Mouse (Mus musculus): ENCODE measurements at regions not wholly inside any gene's neighbourhood (a gene's known extent, or its start where the extent isn't known, plus 50 kb on each side); places are given as distances from the start of the nearest gene placed in this dataset.
"Not testable (repeated sequence)": the region's sequence is repeated elsewhere in the genome, so short reads cannot be mapped to it uniquely, and the experiment has no call there.

- no peak for DNase-seq (ENCODE audit: low read depth, low spot score)
These were observed 55.6 kb upstream of the Zfp366 start for GRCm38 (mm10) chr13:99128979-99129378.

- no peak for DNase-seq (ENCODE audit: low read depth, low spot score)
These were observed 56.3 kb upstream of the Zfp366 start for GRCm38 (mm10) chr13:99128284-99128691.

GRCm38 (mm10) chr13:99127716-99128115 lies 56.9 kb upstream of the Zfp366 start:
- no peak for DNase-seq (ENCODE audit: low read depth, low spot score)

DNA sequence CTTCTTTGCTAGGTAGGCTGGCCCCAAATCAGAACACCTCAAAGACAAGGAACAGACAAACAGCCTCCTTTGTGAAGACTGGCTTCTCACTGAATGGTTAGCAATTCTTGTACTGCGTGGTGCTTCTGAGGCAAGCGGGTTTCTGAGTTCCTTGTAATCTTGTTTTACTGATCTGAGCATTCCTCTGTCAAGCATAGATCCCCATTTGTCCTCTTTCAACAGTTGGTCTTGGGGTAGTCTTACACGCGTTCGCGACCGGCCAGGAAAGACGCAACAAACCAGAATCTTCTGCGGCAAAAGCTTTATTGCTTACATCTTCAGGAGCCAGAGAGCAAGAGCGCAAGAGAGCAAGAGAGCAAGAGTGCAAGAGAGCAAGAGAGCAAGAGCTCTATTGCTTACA lies 57.7 kb upstream of the Zfp366 start:
- not testable (repeated sequence) for DNase-seq (ENCODE audit: low read depth, low spot score)

DNA sequence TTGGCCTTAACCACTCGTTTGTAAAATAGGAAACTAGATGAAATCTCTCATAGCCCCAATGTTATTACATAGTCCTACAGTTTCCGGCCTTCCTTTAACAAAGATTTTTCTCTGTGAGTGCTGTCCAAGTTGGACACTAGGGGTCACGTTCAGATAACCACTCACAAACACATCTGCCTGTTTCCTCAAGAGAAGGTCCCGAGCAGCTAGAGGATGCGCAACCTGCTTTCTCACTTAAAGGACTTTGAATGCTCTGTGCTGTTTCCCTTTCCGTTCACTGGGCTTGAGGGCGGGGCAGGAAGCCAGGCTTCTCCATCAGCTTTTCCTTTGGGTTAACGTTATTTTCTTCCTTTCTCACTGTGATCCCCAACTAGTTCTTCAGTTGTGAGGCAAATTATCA lies 58.1 kb upstream of the Zfp366 start:
- DNase-seq (ENCODE audit: low read depth, low spot score) = no peak

DNA sequence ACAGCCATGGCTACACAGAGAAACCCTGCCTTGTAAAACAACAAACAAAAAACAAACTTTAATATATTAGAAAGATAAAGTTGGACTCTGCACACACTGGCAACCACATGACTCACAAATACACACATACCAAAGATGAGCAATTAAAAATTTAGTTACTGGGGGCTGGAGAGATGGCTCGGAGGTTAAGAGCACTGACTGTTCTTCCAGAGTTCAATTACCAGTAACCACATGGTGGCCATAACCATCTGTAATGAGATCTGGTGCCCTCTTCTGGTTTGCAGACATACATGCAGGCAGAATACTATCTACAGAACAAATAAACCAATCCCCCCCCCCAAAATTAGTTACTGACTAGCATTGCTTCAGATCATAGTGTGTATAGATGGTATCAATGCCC lies 58.7 kb upstream of the Zfp366 start:
- DNase-seq (ENCODE audit: low read depth, low spot score) = no peak

DNA sequence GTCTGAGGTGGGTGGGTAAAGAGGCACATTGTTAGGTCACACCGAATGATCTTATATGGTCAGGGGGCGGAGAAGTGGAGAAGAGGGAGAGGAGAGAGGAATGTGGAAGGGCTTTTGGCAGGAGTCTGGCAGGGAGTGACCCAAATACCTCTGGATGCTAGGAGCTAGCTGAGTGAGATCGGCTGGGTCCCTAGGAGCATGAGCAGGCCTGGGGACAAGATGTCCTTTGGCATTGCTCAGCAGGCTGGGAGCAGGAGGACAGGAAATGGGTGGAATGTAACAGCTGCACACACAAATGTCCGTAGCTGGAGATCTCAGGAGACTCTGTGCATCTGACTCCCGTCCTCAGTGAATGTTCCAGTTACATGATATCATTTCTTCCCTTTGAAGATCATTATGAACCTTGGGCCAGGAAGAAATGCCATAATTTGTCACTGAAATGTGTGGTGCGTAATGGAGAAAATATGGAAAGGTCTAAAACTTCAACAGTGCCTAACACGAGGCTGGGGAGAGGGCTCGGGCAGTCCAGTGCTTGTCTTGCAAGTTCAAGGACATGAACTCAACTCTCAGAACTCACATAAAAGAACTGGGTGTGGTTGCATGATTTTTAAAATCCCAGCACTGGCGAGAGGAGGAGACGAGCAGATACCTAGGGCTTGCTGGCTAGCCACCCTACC lies 59.6 kb upstream of the Zfp366 start:
- DNase-seq (ENCODE audit: low read depth, low spot score) = no peak

GRCm38 (mm10) chr13:99124141-99124540 lies 60.5 kb upstream of the Zfp366 start:
- DNase-seq (ENCODE audit: low read depth, low spot score) = no peak

DNA sequence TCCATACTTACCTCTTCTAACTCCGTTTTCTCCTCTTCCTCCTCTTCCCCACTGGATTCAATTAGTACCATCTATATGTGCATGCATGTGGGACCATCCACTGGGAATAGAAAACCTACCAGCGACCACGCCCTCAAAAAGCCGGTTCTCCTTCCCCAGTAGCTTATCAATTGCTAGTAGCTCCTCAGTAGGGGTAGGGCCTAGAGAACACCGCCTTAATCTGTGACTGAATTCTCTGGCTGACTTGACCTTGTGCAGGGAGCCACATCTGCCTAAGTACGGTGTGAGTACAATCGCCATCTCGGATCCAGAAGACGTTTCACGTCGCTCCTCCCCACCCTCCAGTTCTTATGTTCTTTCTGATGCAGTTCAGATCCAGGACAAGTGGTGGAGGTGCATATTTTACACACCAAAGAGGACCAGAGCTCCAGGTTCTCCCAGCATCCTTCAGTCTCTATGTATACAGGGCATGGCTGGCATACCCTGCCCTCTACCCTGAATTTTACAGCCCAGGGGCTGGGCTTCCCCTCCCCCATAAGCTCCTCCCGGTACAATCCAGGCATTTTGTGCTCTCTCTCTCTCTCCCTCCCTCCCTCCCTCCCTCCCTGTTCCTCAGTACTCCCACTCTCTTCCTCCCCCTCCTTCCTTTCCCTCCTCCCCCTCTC lies 61.0 kb upstream of the Zfp366 start:
- no peak for DNase-seq (ENCODE audit: low read depth, low spot score)

DNA sequence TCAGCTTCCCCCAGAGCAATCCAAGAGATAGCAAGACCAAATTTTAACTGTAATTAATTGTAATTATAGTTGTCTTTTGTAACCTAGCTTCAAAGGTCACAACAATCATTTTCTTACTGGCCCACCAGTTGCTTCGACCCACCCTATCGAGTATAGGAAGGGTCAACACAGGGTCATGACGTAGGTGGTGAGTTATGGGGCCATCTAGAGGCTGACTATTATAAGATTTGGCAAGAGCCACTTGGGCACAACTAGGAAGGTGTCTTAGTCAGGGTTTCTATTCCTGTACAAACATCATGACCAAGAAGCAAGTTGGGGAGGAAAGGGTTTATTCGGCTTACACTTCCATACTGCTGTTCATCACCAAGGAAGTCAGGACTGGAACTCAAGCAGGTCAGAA lies 62.1 kb upstream of the Zfp366 start:
- not testable (repeated sequence) for DNase-seq (ENCODE audit: low read depth, low spot score)

- DNase-seq (ENCODE audit: low read depth, low spot score) = no peak
These were observed 63.5 kb upstream of the Zfp366 start for GRCm38 (mm10) chr13:99121096-99121495.

GRCm38 (mm10) chr13:99119941-99120340 lies 64.7 kb upstream of the Zfp366 start:
- DNase-seq (ENCODE audit: low read depth, low spot score) = no peak

- DNase-seq (ENCODE audit: low read depth, low spot score) = no peak
These were observed 65.7 kb upstream of the Zfp366 start for GRCm38 (mm10) chr13:99118901-99119300.

DNA sequence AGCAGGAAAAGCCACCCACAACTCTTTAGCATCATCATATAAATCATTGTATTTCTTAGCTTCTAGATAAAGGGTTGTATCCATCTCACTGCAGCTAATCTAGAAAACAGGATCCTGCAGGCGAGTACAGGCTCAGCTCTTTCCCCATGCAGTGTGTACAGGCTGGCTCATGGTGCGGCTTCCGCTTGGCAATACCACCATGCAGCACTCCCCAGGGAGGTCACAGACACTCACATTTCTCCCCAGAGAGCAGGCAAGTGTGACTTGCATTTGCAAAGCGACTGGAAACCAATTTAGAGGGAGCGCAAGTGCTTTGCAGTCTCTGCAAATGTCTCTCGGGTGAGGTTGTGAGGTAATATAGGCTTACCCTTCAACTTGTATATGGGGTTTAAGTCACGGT lies 69.1 kb upstream of the Zfp366 start:
- no peak for DNase-seq (ENCODE audit: low read depth, low spot score)

GRCm38 (mm10) chr13:99114565-99114964 lies 70.1 kb upstream of the Zfp366 start:
- DNase-seq (ENCODE audit: low read depth, low spot score) = no peak

GRCm38 (mm10) chr13:99111736-99112386 lies 72.8 kb upstream of the Zfp366 start:
- no peak for DNase-seq (ENCODE audit: low read depth, low spot score)

GRCm38 (mm10) chr13:99107983-99108382 lies 76.6 kb upstream of the Zfp366 start:
- no peak for DNase-seq (ENCODE audit: low read depth, low spot score)

- DNase-seq (ENCODE audit: low read depth, low spot score) = no peak
These were observed 82.4 kb upstream of the Zfp366 start for GRCm38 (mm10) chr13:99102089-99102681.

GRCm38 (mm10) chr13:99100430-99101409 lies 83.9 kb upstream of the Zfp366 start:
- DNase-seq (ENCODE audit: low read depth, low spot score) = peak; percentile 25

GRCm38 (mm10) chr13:99099794-99100429 lies 84.7 kb upstream of the Zfp366 start:
- DNase-seq (ENCODE audit: low read depth, low spot score) = no peak

- no peak for DNase-seq (ENCODE audit: low read depth, low spot score)
These were observed 85.4 kb upstream of the Zfp366 start for GRCm38 (mm10) chr13:99099226-99099625.

All from retina, postnatal 7 days (tissue).